Mouse (Mus musculus) forebrain, embryonic 10.5 days (tissue): ENCODE results near the gene Krtap1-5. TPM values are rescaled to one million over a fixed set of nuclear protein-coding genes. Genes with fewer than 3 reads are reported as not detected.

Experiments
- polyA plus RNA-seq: library from polyadenylated mRNA; unstranded; fragments of >200 nt; fragmentation: Nextera tagmentation; extraction: Ambion mirVana; gene quantifications from 2 replicates; pipeline ENCODE4 v1.2.1, GENCODE M21; 2016

Gene Krtap1-5
- polyA plus RNA-seq, 1 experiment from 2014 or later = not detected

Other genes with a start within 250 kb of the Krtap1-5 start
- gene Krt26, start 243.1 kb downstream of the Krtap1-5 start, polyA plus RNA-seq = not detected in 2 replicates
- not detected in 2 replicates for gene Krt27, start 229.9 kb downstream of the Krtap1-5 start, polyA plus RNA-seq
- 0.22 and 0.36 TPM in 2 replicates for gene Krt28, start 206.1 kb downstream of the Krtap1-5 start, polyA plus RNA-seq
- 20.6 and 22.0 TPM in 2 replicates for gene Krt10, start 191.7 kb downstream of the Krtap1-5 start, polyA plus RNA-seq
- not detected in 2 replicates for gene Krt12, start 158.8 kb downstream of the Krtap1-5 start, polyA plus RNA-seq
- gene Krt20, start 142.9 kb downstream of the Krtap1-5 start, polyA plus RNA-seq = 0.35 and 0.64 TPM in 2 replicates
- gene Krt23, start 87.9 kb downstream of the Krtap1-5 start, polyA plus RNA-seq = 0.20 TPM in 1 of 2 replicates, not detected in the other
- not detected in 2 replicates for gene Krt39, start 59.7 kb downstream of the Krtap1-5 start, polyA plus RNA-seq
- not detected in 2 replicates for gene Krt40, start 37.9 kb downstream of the Krtap1-5 start, polyA plus RNA-seq
- not detected in 2 replicates for gene Krtap3-3, start 30.2 kb downstream of the Krtap1-5 start, polyA plus RNA-seq
- gene Krtap3-2, start 24.2 kb downstream of the Krtap1-5 start, polyA plus RNA-seq = not detected in 2 replicates
- gene Gm11939, start 21.6 kb downstream of the Krtap1-5 start, polyA plus RNA-seq = not detected in 2 replicates
- gene Krtap3-1, start 14.4 kb downstream of the Krtap1-5 start, polyA plus RNA-seq = not detected in 2 replicates
- gene Krtap1-4, start 2.6 kb upstream of the Krtap1-5 start, polyA plus RNA-seq = not detected in 2 replicates
- not detected in 2 replicates for gene Krtap1-3, start 10.3 kb upstream of the Krtap1-5 start, polyA plus RNA-seq
- gene Krtap9-3, start 17.1 kb upstream of the Krtap1-5 start, polyA plus RNA-seq = not detected in 2 replicates
- not detected in 2 replicates for gene Gm11938, start 22.3 kb upstream of the Krtap1-5 start, polyA plus RNA-seq
- not detected in 2 replicates for gene Gm11937, start 29.2 kb upstream of the Krtap1-5 start, polyA plus RNA-seq
- gene Krtap2-4, start 33.8 kb upstream of the Krtap1-5 start, polyA plus RNA-seq = not detected in 2 replicates
- gene Gm11562, start 39.4 kb upstream of the Krtap1-5 start, polyA plus RNA-seq = not detected in 2 replicates
- not detected in 2 replicates for gene Krtap4-1, start 47.2 kb upstream of the Krtap1-5 start, polyA plus RNA-seq
- gene Krtap4-2, start 54.1 kb upstream of the Krtap1-5 start, polyA plus RNA-seq = not detected in 2 replicates
- gene Krtap4-7, start 63.1 kb upstream of the Krtap1-5 start, polyA plus RNA-seq = not detected in 2 replicates
- not detected in 2 replicates for gene Gm11555, start 69.2 kb upstream of the Krtap1-5 start, polyA plus RNA-seq
- not detected in 2 replicates for gene Gm11563, start 77.9 kb upstream of the Krtap1-5 start, polyA plus RNA-seq
- not detected in 2 replicates for gene Krtap4-6, start 84.9 kb upstream of the Krtap1-5 start, polyA plus RNA-seq
- not detected in 2 replicates for gene Gm14190, start 109.7 kb upstream of the Krtap1-5 start, polyA plus RNA-seq
- gene Gm14180, start 153.3 kb upstream of the Krtap1-5 start, polyA plus RNA-seq = not detected in 2 replicates
- not detected in 2 replicates for gene Gm11595, start 191.9 kb upstream of the Krtap1-5 start, polyA plus RNA-seq
- gene Krtap4-8, start 199.7 kb upstream of the Krtap1-5 start, polyA plus RNA-seq = not detected in 2 replicates
- gene Krtap4-9, start 204.2 kb upstream of the Krtap1-5 start, polyA plus RNA-seq = not detected in 2 replicates
- not detected in 2 replicates for gene Gm11596, start 212.5 kb upstream of the Krtap1-5 start, polyA plus RNA-seq
- gene Gm11569, start 217.9 kb upstream of the Krtap1-5 start, polyA plus RNA-seq = not detected in 2 replicates
- not detected in 2 replicates for gene Gm11554, start 223.4 kb upstream of the Krtap1-5 start, polyA plus RNA-seq
- not detected in 2 replicates for gene Krtap4-13, start 228.9 kb upstream of the Krtap1-5 start, polyA plus RNA-seq
- gene Gm11564, start 234.7 kb upstream of the Krtap1-5 start, polyA plus RNA-seq = not detected in 2 replicates